Mouse (Mus musculus) cortical plate, adult 2 months (tissue): ENCODE results near the gene Vrk3.
A peak's percentile ranks its signal among the peaks of the same experiment; 100 is the strongest.

ENCODE experiments used
- CTCF ChIP-seq: fragments of 200-500 bp; IDR thresholded peaks from 2 replicates; pipeline ENCODE4 v1.5.1; 2011; ENCODE audit warnings: mild to moderate bottlenecking, control low read depth, low read length; ENCODE audit not compliant: insufficient read depth; ENCODE audit errors: extremely low read depth
- POLR2A ChIP-seq: fragments of 200-500 bp; IDR thresholded peaks from 2 replicates; pipeline ENCODE4 v1.6.1; 2011; ENCODE audit warnings: mild to moderate bottlenecking, low read length, control low read depth; ENCODE audit not compliant: insufficient read depth; ENCODE audit errors: extremely low read depth

DNA sequence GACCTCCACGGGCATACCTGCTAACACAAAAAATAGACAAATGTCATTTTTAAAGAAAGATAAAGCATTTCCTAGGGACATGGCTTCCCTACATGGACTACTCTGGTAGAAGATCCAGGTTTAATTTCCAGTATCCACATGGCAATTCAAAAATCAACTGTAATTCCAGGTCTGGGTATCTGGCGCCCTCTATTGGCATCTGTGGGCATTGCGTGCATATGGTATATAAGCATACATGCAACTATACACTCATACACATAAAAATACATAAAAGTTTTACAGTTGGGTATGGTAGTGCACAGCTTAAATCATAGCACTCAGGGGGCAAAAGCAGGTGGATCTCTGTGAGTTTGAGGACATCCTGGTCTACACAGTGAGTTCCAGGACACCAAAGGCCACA, 43.9 kb upstream of the Vrk3 start:
- no peak for TF ChIP-seq POLR2A
- TF ChIP-seq CTCF: peak; percentile 58
